Mouse (Mus musculus) stomach, postnatal 0 days (tissue): ENCODE measurements at regions not wholly inside any gene's neighbourhood (a gene's known extent, or its start where the extent isn't known, plus 50 kb on each side); places are given as distances from the start of the nearest gene placed in this dataset.

Experiments used
- CTCF ChIP-seq: IDR thresholded peaks from 2 replicates; pipeline ENCODE4 v1.5.1; 2016; ENCODE audit warnings: antibody characterized with exemption, low read depth, mild to moderate bottlenecking, moderate library complexity
- EP300 ChIP-seq: optimal IDR thresholded peaks from 2 replicates; pipeline ENCODE3; 2016; ENCODE audit warnings: antibody characterized with exemption

GRCm38 (mm10) chr11:113142816-113143215, 360.8 kb downstream of the Sox9 start:
- TF ChIP-seq EP300 (no peak), CTCF (no peak)
